21 mouse cellular contexts compared by ENCODE assay signal in genomic region chr6:96419704-96420382, GRCm38 (mm10).
DNase-seq lines count a peak whose midpoint lies in the region; ATAC-seq and TF ChIP-seq lines count a peak whose summit lies in the region.
"Had no signal": no experiment of that assay in that cellular context is flagged by ENCODE, and none has a peak within 500 bp of the region (broad histone marks: within the 10 kb centered on the region; RNA-seq: fewer than 3 reads in every experiment).

No protein-coding gene starts in this region.

- H3K27ac ChIP-seq in forebrain, embryonic 13.5 days = no peak overlapping the region
- no peak overlapping the region for H3K27ac ChIP-seq in forebrain, embryonic 10.5 days
- H3K27ac ChIP-seq in midbrain, embryonic 12.5 days (replicated peaks) = no peak overlapping the region
- no peak overlapping the region for H3K27ac ChIP-seq in midbrain, postnatal 0 days (ENCODE audit: low read depth, low read length)
- no peak overlapping the region for H3K27ac ChIP-seq in midbrain, embryonic 14.5 days (replicated peaks; ENCODE audit: low read depth, low read length)
- H3K27ac ChIP-seq in heart, embryonic 12.5 days (ENCODE audit: poor library complexity, severe bottlenecking) = no peak overlapping the region
- H3K27ac ChIP-seq: embryonic facial prominence, embryonic 10.5 days; embryonic facial prominence, embryonic 13.5 days; heart, embryonic 13.5 days; hindbrain, embryonic 14.5 days had no signal

- peak; percentile 48; the same call in 1 of the 2 replicates for ATAC-seq in forebrain, embryonic 13.5 days
- 0 out of 2 replicates have a peak, but pooled peaks have one; percentile 19 for ATAC-seq in midbrain, embryonic 12.5 days (ENCODE audit: low FRiP score, low read depth)
- ATAC-seq in midbrain, postnatal 0 days (ENCODE audit: low FRiP score) = no peak
- no peak for ATAC-seq in midbrain, embryonic 14.5 days (ENCODE audit: low FRiP score, low TSS enrichment)
- ATAC-seq in erythroblast, adult 5-6 weeks (replicated peaks; ENCODE audit: low FRiP score, poor library complexity, severe bottlenecking) = no peak
- no peak for ATAC-seq in heart, embryonic 12.5 days (ENCODE audit: insufficient number of reproducible peaks, low FRiP score)
- ATAC-seq: CD4-positive, CD25-positive, alpha-beta regulatory T cell, adult 4 months had no signal

- DNase-seq in forebrain, embryonic 10.5 days (ENCODE audit: extremely low spot score, low spot score) = no peak
- no peak for DNase-seq in midbrain, postnatal 0 days (ENCODE audit: low spot score)
- peak; percentile 22 for DNase-seq in midbrain, embryonic 14.5 days
- DNase-seq in retina, embryonic 14.5 days (ENCODE audit: low spot score) = peak; percentile 26
- DNase-seq: adrenal gland, adult 2 months; adrenal gland, postnatal 14 days; cerebellum, adult 11-12 months; cerebellum, adult 8-10 months; cerebellum, postnatal 10 days; cerebellum, postnatal 36 days; gastrocnemius, postnatal 25 days; heart, adult 18-20 months had no signal

- H3K4me1 ChIP-seq in forebrain, embryonic 13.5 days = peaks cover 11% of the 10 kb centered on the region
- peaks cover 14% of the 10 kb centered on the region for H3K4me1 ChIP-seq in forebrain, embryonic 10.5 days
- H3K4me1 ChIP-seq in midbrain, embryonic 12.5 days = peaks cover 11% of the 10 kb centered on the region; the same call in 1 of the 2 replicates
- H3K4me1 ChIP-seq in midbrain, postnatal 0 days (ENCODE audit: insufficient read depth, low read length) = no peaks in the 10 kb centered on the region
- 0 out of 2 replicates have a peak, but pooled peaks cover 3% of the 10 kb centered on the region for H3K4me1 ChIP-seq in midbrain, embryonic 14.5 days (ENCODE audit: control insufficient read depth, insufficient read depth, low read length)
- no peaks in the 10 kb centered on the region for H3K4me1 ChIP-seq in heart, embryonic 12.5 days (replicated peaks)
- H3K4me1 ChIP-seq: embryonic facial prominence, embryonic 10.5 days; embryonic facial prominence, embryonic 13.5 days; heart, embryonic 13.5 days had no signal

- no peak for TF ChIP-seq CTCF in midbrain, postnatal 0 days (IDR thresholded peaks at IDR 0.05)

- H3K4me2 ChIP-seq in forebrain, embryonic 13.5 days = no peak overlapping the region
- H3K4me2 ChIP-seq in midbrain, embryonic 12.5 days (replicated peaks) = no peak overlapping the region
- no peak overlapping the region for H3K4me2 ChIP-seq in midbrain, postnatal 0 days (ENCODE audit: low read depth, low read length, poor library complexity, severe bottlenecking)
- no peak overlapping the region for H3K4me2 ChIP-seq in midbrain, embryonic 14.5 days (ENCODE audit: low read length)
- no peak overlapping the region for H3K4me2 ChIP-seq in heart, embryonic 12.5 days
- H3K4me2 ChIP-seq: embryonic facial prominence, embryonic 13.5 days; heart, embryonic 13.5 days; hindbrain, embryonic 14.5 days had no signal

- H3K36me3 ChIP-seq in forebrain, embryonic 13.5 days (ENCODE audit: poor library complexity, severe bottlenecking) = no peaks in the 10 kb centered on the region
- no peaks in the 10 kb centered on the region for H3K36me3 ChIP-seq in forebrain, embryonic 10.5 days (replicated peaks)
- no peaks in the 10 kb centered on the region for H3K36me3 ChIP-seq in midbrain, embryonic 12.5 days
- H3K36me3 ChIP-seq in midbrain, postnatal 0 days (ENCODE audit: insufficient read depth, low read length) = no peaks in the 10 kb centered on the region
- no peaks in the 10 kb centered on the region for H3K36me3 ChIP-seq in midbrain, embryonic 14.5 days (ENCODE audit: control insufficient read depth, insufficient read depth, low read length)
- no peaks in the 10 kb centered on the region for H3K36me3 ChIP-seq in heart, embryonic 12.5 days
- H3K36me3 ChIP-seq: embryonic facial prominence, embryonic 10.5 days; embryonic facial prominence, embryonic 13.5 days; heart, embryonic 13.5 days had no signal

- H3K4me3 ChIP-seq in forebrain, embryonic 13.5 days = no peak overlapping the region
- H3K4me3 ChIP-seq in forebrain, embryonic 10.5 days = no peak overlapping the region
- H3K4me3 ChIP-seq in midbrain, embryonic 12.5 days = no peak overlapping the region
- H3K4me3 ChIP-seq in midbrain, postnatal 0 days (ENCODE audit: low read depth, low read length) = no peak overlapping the region
- H3K4me3 ChIP-seq in midbrain, embryonic 14.5 days (replicated peaks; ENCODE audit: low read depth, low read length) = no peak overlapping the region
- H3K4me3 ChIP-seq in heart, embryonic 12.5 days = no peak overlapping the region
- H3K4me3 ChIP-seq: embryonic facial prominence, embryonic 10.5 days; embryonic facial prominence, embryonic 13.5 days; heart, embryonic 13.5 days had no signal

- H3K9me3 ChIP-seq in forebrain, embryonic 13.5 days (replicated peaks) = no peaks in the 10 kb centered on the region
- H3K9me3 ChIP-seq in forebrain, embryonic 10.5 days = no peaks in the 10 kb centered on the region
- H3K9me3 ChIP-seq in midbrain, embryonic 12.5 days = no peaks in the 10 kb centered on the region
- H3K9me3 ChIP-seq in midbrain, postnatal 0 days (ENCODE audit: low read length) = no peaks in the 10 kb centered on the region
- no peaks in the 10 kb centered on the region for H3K9me3 ChIP-seq in midbrain, embryonic 14.5 days (ENCODE audit: control insufficient read depth, low read length)
- H3K9me3 ChIP-seq in heart, embryonic 12.5 days (replicated peaks) = no peaks in the 10 kb centered on the region
- H3K9me3 ChIP-seq: embryonic facial prominence, embryonic 10.5 days; embryonic facial prominence, embryonic 13.5 days; heart, embryonic 13.5 days had no signal

- 13% methylated on average over 5 of the region's 5 CpGs for WGBS in forebrain, embryonic 13.5 days
- 79% methylated on average over 5 of the region's 5 CpGs for WGBS in forebrain, embryonic 10.5 days
- 68% methylated on average over 5 of the region's 5 CpGs for WGBS in midbrain, embryonic 12.5 days
- WGBS in midbrain, postnatal 0 days = 45% methylated on average over 5 of the region's 5 CpGs
- 66% methylated on average over 5 of the region's 5 CpGs for WGBS in midbrain, embryonic 14.5 days
- 78% methylated on average over 5 of the region's 5 CpGs for whole genome bisulfite sequencing in heart, embryonic 12.5 days

- H3K9ac ChIP-seq in forebrain, embryonic 13.5 days = no peak overlapping the region
- H3K9ac ChIP-seq in midbrain, embryonic 12.5 days (replicated peaks) = no peak overlapping the region
- H3K9ac ChIP-seq in midbrain, postnatal 0 days (replicated peaks; ENCODE audit: low read length, poor library complexity, severe bottlenecking) = no peak overlapping the region
- no peak overlapping the region for H3K9ac ChIP-seq in midbrain, embryonic 14.5 days (replicated peaks; ENCODE audit: low read length)
- H3K9ac ChIP-seq in heart, embryonic 12.5 days = no peak overlapping the region
- H3K9ac ChIP-seq: embryonic facial prominence, embryonic 13.5 days; heart, embryonic 13.5 days; hindbrain, embryonic 14.5 days had no signal

- H3K27me3 ChIP-seq in forebrain, embryonic 13.5 days = peaks cover 22% of the 10 kb centered on the region
- no peaks in the 10 kb centered on the region; the same call in 1 of the 2 replicates for H3K27me3 ChIP-seq in forebrain, embryonic 10.5 days (ENCODE audit: poor library complexity, severe bottlenecking)
- H3K27me3 ChIP-seq in midbrain, embryonic 12.5 days = no peaks in the 10 kb centered on the region
- no peaks in the 10 kb centered on the region for H3K27me3 ChIP-seq in midbrain, postnatal 0 days (ENCODE audit: insufficient read depth, low read length)
- no peaks in the 10 kb centered on the region for H3K27me3 ChIP-seq in midbrain, embryonic 14.5 days (ENCODE audit: control insufficient read depth, insufficient read depth, low read length)
- H3K27me3 ChIP-seq in heart, embryonic 12.5 days (replicated peaks) = no peaks in the 10 kb centered on the region
- H3K27me3 ChIP-seq: embryonic facial prominence, embryonic 13.5 days; heart, embryonic 13.5 days had no signal

Comparison
In these comparisons a context has a peak if more than half of its experiments do, and no peak if none do; other contexts are left out.
1. ATAC-seq: peak in forebrain, embryonic 13.5 days (single experiment) and midbrain, embryonic 12.5 days (single experiment); none in midbrain, postnatal 0 days (single experiment), midbrain, embryonic 14.5 days (single experiment), erythroblast, adult 5-6 weeks (single experiment) and heart, embryonic 12.5 days (single experiment).
2. DNase-seq: peak in midbrain, embryonic 14.5 days (single experiment) and retina, embryonic 14.5 days (single experiment); none in forebrain, embryonic 10.5 days (single experiment) and midbrain, postnatal 0 days (single experiment).